Mouse (Mus musculus): ENCODE results near the gene Stub1.

DNA sequence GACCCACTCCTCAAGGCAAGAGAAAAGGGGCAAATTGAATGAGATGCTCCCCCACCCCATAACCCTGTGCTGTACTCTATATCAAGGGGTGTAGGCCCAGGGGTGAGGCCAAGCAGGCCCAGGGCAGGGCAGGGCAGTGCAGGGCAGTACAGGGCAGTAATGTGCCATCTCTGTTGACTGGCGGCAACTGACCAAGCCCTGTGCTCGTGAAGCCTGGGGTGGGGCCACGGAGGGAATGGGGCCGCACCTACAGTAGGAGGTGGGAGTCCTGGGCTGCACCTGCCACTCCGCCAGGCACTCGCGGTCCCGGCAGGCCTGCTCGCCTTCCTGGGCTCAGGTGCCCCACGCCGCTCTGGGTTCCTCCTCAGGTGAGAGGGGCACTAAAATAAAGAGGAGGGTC, 32.1 kb upstream of the Stub1 start:
- TF ChIP-seq CTCF (IDR thresholded peaks at IDR 0.05; ENCODE audit: control insufficient read depth, insufficient read depth, low read length) (no peak), POLR2A (IDR thresholded peaks at IDR 0.05; ENCODE audit: borderline replicate concordance, control insufficient read depth, low read depth, low read length) (no peak)

Data from bone marrow, adult 2 months (tissue).